ENCODE assay signal across 12 mouse cellular contexts in genomic region chr10:127136510-127136909, GRCm38 (mm10). TPM values are rescaled to one million over a fixed set of nuclear protein-coding genes. Genes with fewer than 3 reads are reported as not detected.
DNase-seq lines count a peak whose midpoint lies in the region; ATAC-seq lines count a peak whose summit lies in the region.
"Had no signal": no experiment of that assay in that cellular context is flagged by ENCODE, and none has a peak within 500 bp of the region (broad histone marks: within the 10 kb centered on the region; RNA-seq: fewer than 3 reads in every experiment).

No protein-coding gene starts in this region.

- no peaks in the 10 kb centered on the region for H3K27me3 ChIP-seq in liver, embryonic 16.5 days (ENCODE audit: control insufficient read depth, insufficient read depth, low read depth, low read length)
- no peaks in the 10 kb centered on the region for H3K27me3 ChIP-seq in stomach, embryonic 15.5 days (replicated peaks)
- H3K27me3 ChIP-seq in kidney, embryonic 16.5 days (ENCODE audit: insufficient read depth, low read length) = no peaks in the 10 kb centered on the region
- H3K27me3 ChIP-seq in hindbrain, embryonic 12.5 days = no peaks in the 10 kb centered on the region
- H3K27me3 ChIP-seq: lung, embryonic 15.5 days had no signal

- peaks cover 34% of the 10 kb centered on the region for H3K4me1 ChIP-seq in liver, embryonic 16.5 days (ENCODE audit: control insufficient read depth, low read depth, low read length)
- no peaks in the 10 kb centered on the region for H3K4me1 ChIP-seq in stomach, embryonic 15.5 days
- no peaks in the 10 kb centered on the region for H3K4me1 ChIP-seq in kidney, embryonic 16.5 days (ENCODE audit: insufficient read depth, low read length)
- no peaks in the 10 kb centered on the region for H3K4me1 ChIP-seq in hindbrain, embryonic 12.5 days
- H3K4me1 ChIP-seq: lung, embryonic 15.5 days had no signal

- no peaks in the 10 kb centered on the region for H3K36me3 ChIP-seq in liver, embryonic 16.5 days (ENCODE audit: control insufficient read depth, insufficient read depth)
- H3K36me3 ChIP-seq in stomach, embryonic 15.5 days = no peaks in the 10 kb centered on the region
- no peaks in the 10 kb centered on the region for H3K36me3 ChIP-seq in kidney, embryonic 16.5 days (ENCODE audit: insufficient read depth, low read length)
- H3K36me3 ChIP-seq in hindbrain, embryonic 12.5 days = no peaks in the 10 kb centered on the region
- H3K36me3 ChIP-seq: lung, embryonic 15.5 days had no signal

- H3K4me3 ChIP-seq in liver, embryonic 16.5 days (ENCODE audit: low read depth, low read length) = no peak overlapping the region
- no peak overlapping the region for H3K4me3 ChIP-seq in stomach, embryonic 15.5 days (replicated peaks)
- H3K4me3 ChIP-seq in kidney, embryonic 16.5 days (ENCODE audit: low read length) = no peak overlapping the region
- no peak overlapping the region for H3K4me3 ChIP-seq in hindbrain, embryonic 12.5 days
- H3K4me3 ChIP-seq: lung, embryonic 15.5 days had no signal

- peak; percentile 84 for DNase-seq in CD4-positive, CD25-positive, alpha-beta regulatory T cell, adult 2 months (ENCODE audit: low read depth, low spot score)
- peak; percentile 2 for DNase-seq in NIH3T3 (ENCODE audit: low read depth)
- no peak for DNase-seq in right cerebral cortex, postnatal 4 days
- DNase-seq in neural tube, embryonic 10.5 days (ENCODE audit: extremely low spot score, low spot score) = no peak
- DNase-seq: kidney, adult 11 months; layer of hippocampus, adult 9-11 months; right cerebral cortex, adult 18-20 months had no signal

- H3K9ac ChIP-seq in liver, embryonic 16.5 days (ENCODE audit: low read depth, low read length) = no peak overlapping the region
- H3K9ac ChIP-seq in stomach, embryonic 15.5 days = no peak overlapping the region
- H3K9ac ChIP-seq in kidney, embryonic 16.5 days (replicated peaks; ENCODE audit: low read length) = no peak overlapping the region
- no peak overlapping the region for H3K9ac ChIP-seq in hindbrain, embryonic 12.5 days
- H3K9ac ChIP-seq: lung, embryonic 15.5 days had no signal

- peak overlapping the region; percentile 2; the same call in 1 of the 2 replicates for H3K4me2 ChIP-seq in liver, embryonic 16.5 days (ENCODE audit: low read depth, low read length)
- H3K4me2 ChIP-seq in stomach, embryonic 15.5 days = no peak overlapping the region
- no peak overlapping the region for H3K4me2 ChIP-seq in kidney, embryonic 16.5 days (replicated peaks; ENCODE audit: low read depth, low read length)
- H3K4me2 ChIP-seq in hindbrain, embryonic 12.5 days (replicated peaks) = no peak overlapping the region
- H3K4me2 ChIP-seq: lung, embryonic 15.5 days had no signal

- H3K9me3 ChIP-seq in liver, embryonic 16.5 days (replicated peaks; ENCODE audit: control insufficient read depth, low read length) = no peaks in the 10 kb centered on the region
- no peaks in the 10 kb centered on the region for H3K9me3 ChIP-seq in stomach, embryonic 15.5 days
- no peaks in the 10 kb centered on the region; the same call in 1 of the 2 replicates for H3K9me3 ChIP-seq in kidney, embryonic 16.5 days (ENCODE audit: low read length)
- no peaks in the 10 kb centered on the region for H3K9me3 ChIP-seq in hindbrain, embryonic 12.5 days (replicated peaks)
- H3K9me3 ChIP-seq: lung, embryonic 15.5 days had no signal

- ATAC-seq in liver, embryonic 16.5 days (ENCODE audit: low read depth) = no peak
- no peak for ATAC-seq in stomach, embryonic 15.5 days (ENCODE audit: insufficient read depth, low FRiP score, low read depth)
- ATAC-seq in kidney, embryonic 16.5 days (ENCODE audit: low FRiP score, low TSS enrichment) = no peak
- no peak for ATAC-seq in hindbrain, embryonic 12.5 days (ENCODE audit: low FRiP score)

- WGBS in liver, embryonic 16.5 days (ENCODE audit: insufficient replicate concordance) = 39% methylated on average over 4 of the region's 4 CpGs
- 67% methylated on average over 4 of the region's 4 CpGs for WGBS in stomach, embryonic 15.5 days
- WGBS in kidney, embryonic 16.5 days = 79% methylated on average over 4 of the region's 4 CpGs
- 90% methylated on average over 4 of the region's 4 CpGs for WGBS in hindbrain, embryonic 12.5 days

- H3K27ac ChIP-seq in liver, embryonic 16.5 days (ENCODE audit: low read length) = peak overlapping the region; percentile 58
- H3K27ac ChIP-seq in stomach, embryonic 15.5 days = peak overlapping the region; percentile 21; the same call in 1 of the 2 replicates
- no peak overlapping the region for H3K27ac ChIP-seq in kidney, embryonic 16.5 days (ENCODE audit: low read length)
- no peak overlapping the region for H3K27ac ChIP-seq in hindbrain, embryonic 12.5 days
- H3K27ac ChIP-seq: lung, embryonic 15.5 days had no signal

RNA-seq across cellular contexts. Expression of gene Os9, which starts 15.6 kb away (rescaled TPM):
- polyA plus RNA-seq in liver, embryonic 16.5 days (2015; fragmentation: Nextera tagmentation; extraction: Ambion mirVana) = 58.9 and 65.6 TPM in 2 replicates
- 100 and 108 TPM in 2 replicates for polyA plus RNA-seq in stomach, embryonic 15.5 days (2015; fragmentation: Nextera tagmentation; extraction: Ambion mirVana)
- polyA plus RNA-seq in kidney, embryonic 16.5 days (2015; fragmentation: Nextera tagmentation; extraction: Ambion mirVana) = 106 and 110 TPM in 2 replicates
- 118 TPM in 2 replicates for polyA plus RNA-seq in hindbrain, embryonic 12.5 days (2016; fragmentation: Nextera tagmentation; extraction: Ambion mirVana)

RNA-seq across cellular contexts. Expression of gene B4galnt1, which starts 28.5 kb away (rescaled TPM):
- polyA plus RNA-seq in liver, embryonic 16.5 days (2015; fragmentation: Nextera tagmentation; extraction: Ambion mirVana) = 18.7 and 24.3 TPM in 2 replicates
- polyA plus RNA-seq in stomach, embryonic 15.5 days (2015; fragmentation: Nextera tagmentation; extraction: Ambion mirVana) = 29.4 and 31.4 TPM in 2 replicates
- polyA plus RNA-seq in kidney, embryonic 16.5 days (2015; fragmentation: Nextera tagmentation; extraction: Ambion mirVana) = 7.2 and 10.1 TPM in 2 replicates
- 21.6 and 25.8 TPM in 2 replicates for polyA plus RNA-seq in hindbrain, embryonic 12.5 days (2016; fragmentation: Nextera tagmentation; extraction: Ambion mirVana)

RNA-seq across cellular contexts. Expression of gene Slc26a10, which starts 43.9 kb away (rescaled TPM):
- 2.2 and 2.7 TPM in 2 replicates for polyA plus RNA-seq in liver, embryonic 16.5 days (2015; fragmentation: Nextera tagmentation; extraction: Ambion mirVana)
- polyA plus RNA-seq in stomach, embryonic 15.5 days (2015; fragmentation: Nextera tagmentation; extraction: Ambion mirVana) = 1.1 and 1.3 TPM in 2 replicates
- 2.7 and 4.4 TPM in 2 replicates for polyA plus RNA-seq in kidney, embryonic 16.5 days (2015; fragmentation: Nextera tagmentation; extraction: Ambion mirVana)
- polyA plus RNA-seq in hindbrain, embryonic 12.5 days (2016; fragmentation: Nextera tagmentation; extraction: Ambion mirVana) = 1.2 and 2.2 TPM in 2 replicates

RNA-seq across cellular contexts. Expression of gene Arhgef25, which starts 53.4 kb away (rescaled TPM):
- 4.8 and 5.7 TPM in 2 replicates for polyA plus RNA-seq in liver, embryonic 16.5 days (2015; fragmentation: Nextera tagmentation; extraction: Ambion mirVana)
- polyA plus RNA-seq in stomach, embryonic 15.5 days (2015; fragmentation: Nextera tagmentation; extraction: Ambion mirVana) = 65.9 and 69.9 TPM in 2 replicates
- 47.8 and 53.8 TPM in 2 replicates for polyA plus RNA-seq in kidney, embryonic 16.5 days (2015; fragmentation: Nextera tagmentation; extraction: Ambion mirVana)
- 52.2 and 61.4 TPM in 2 replicates for polyA plus RNA-seq in hindbrain, embryonic 12.5 days (2016; fragmentation: Nextera tagmentation; extraction: Ambion mirVana)

RNA-seq across cellular contexts. Expression of gene Dtx3, which starts 59.0 kb away (rescaled TPM):
- 13.4 and 14.8 TPM in 2 replicates for polyA plus RNA-seq in liver, embryonic 16.5 days (2015; fragmentation: Nextera tagmentation; extraction: Ambion mirVana)
- polyA plus RNA-seq in stomach, embryonic 15.5 days (2015; fragmentation: Nextera tagmentation; extraction: Ambion mirVana) = 90.4 and 106 TPM in 2 replicates
- 115 and 125 TPM in 2 replicates for polyA plus RNA-seq in kidney, embryonic 16.5 days (2015; fragmentation: Nextera tagmentation; extraction: Ambion mirVana)
- polyA plus RNA-seq in hindbrain, embryonic 12.5 days (2016; fragmentation: Nextera tagmentation; extraction: Ambion mirVana) = 199 and 203 TPM in 2 replicates

Comparison
In these comparisons a context has a peak if more than half of its experiments do, and no peak if none do; other contexts are left out.
1. DNase-seq: peak in CD4-positive, CD25-positive, alpha-beta regulatory T cell, adult 2 months (single experiment) and NIH3T3 (single experiment); none in right cerebral cortex, postnatal 4 days (single experiment) and neural tube, embryonic 10.5 days (single experiment).
2. H3K27ac ChIP-seq: peak in liver, embryonic 16.5 days (single experiment) and stomach, embryonic 15.5 days (single experiment); none in kidney, embryonic 16.5 days (single experiment) and hindbrain, embryonic 12.5 days (single experiment).